Mouse (Mus musculus) liver, embryonic 14.5 days (tissue): ENCODE data around the gene Nt5c1a. TPM values are rescaled to one million over a fixed set of nuclear protein-coding genes. Genes with fewer than 3 reads are reported as not detected.
"Not testable (repeated sequence)": the region's sequence is repeated elsewhere in the genome, so short reads cannot be mapped to it uniquely, and the experiment has no call there.

Experiments used
- ATAC-seq: fragments of 200-750 bp; cut with Nextera tagmentation; 2 replicates; pipeline ENCODE4 v1.8.0; 2017; ENCODE audit warnings: moderate number of reproducible peaks, mild to moderate bottlenecking, moderate library complexity; ENCODE audit not compliant: insufficient read depth
- DNase-seq, 3 experiments: peaks; one replicate each; pipeline ENCODE4 v3.0.0-alpha.2; 2012 to 2013; ENCODE audit warnings: low read depth in 3 of 3, low spot score in 3 of 3
- H3K27ac ChIP-seq: fragments of 300-500 bp; sonication (generic); 2 replicates; pipeline ENCODE4 v1.5.1; 2014; ENCODE audit warnings: moderate library complexity, mild to moderate bottlenecking, control low read depth, inconsistent platforms
- H3K27me3 ChIP-seq: fragments of 300-500 bp; sonication (generic); 2 replicates; pipeline ENCODE4 v1.6.1; 2014; ENCODE audit warnings: mild to moderate bottlenecking, low read length, moderate library complexity; ENCODE audit not compliant: control insufficient read depth, insufficient read depth
- H3K36me3 ChIP-seq: fragments of 300-500 bp; sonication (generic); replicated peaks from 2 replicates; pipeline ENCODE4 v1.6.1; 2014; ENCODE audit warnings: low read depth; ENCODE audit not compliant: control insufficient read depth, insufficient read depth
- H3K4me1 ChIP-seq, 2 experiments: fragments of 200-500 bp in 1 of 2; fragments of 300-500 bp in 1 of 2; sonication (generic) in 1 of 2; replicated peaks; 2 replicates each; pipeline ENCODE4 v1.6.1; 2012 to 2014; ENCODE audit warnings: antibody characterized with exemption in 1 of 2, inconsistent platforms in 1 of 2, low read length in 1 of 2; ENCODE audit not compliant: control insufficient read depth in 2 of 2, insufficient read depth in 2 of 2
- H3K4me2 ChIP-seq: fragments of 300-500 bp; sonication (generic); 2 replicates; pipeline ENCODE4 v1.6.1; 2014; ENCODE audit warnings: low read depth, mild to moderate bottlenecking, control low read depth, moderate library complexity
- H3K4me3 ChIP-seq, 2 experiments: fragments of 200-500 bp in 1 of 2; fragments of 300-500 bp in 1 of 2; sonication (generic) in 1 of 2; 2 replicates each; pipeline ENCODE4 v1.5.1; 2012 to 2014; ENCODE audit warnings: low read depth in 2 of 2, low read length in 2 of 2, mild to moderate bottlenecking in 2 of 2, control low read depth in 1 of 2, inconsistent platforms in 1 of 2, moderate library complexity in 1 of 2; ENCODE audit not compliant: insufficient read depth in 1 of 2
- H3K9ac ChIP-seq: fragments of 300-500 bp; sonication (generic); replicated peaks from 2 replicates; pipeline ENCODE4 v1.6.1; 2014; ENCODE audit warnings: mild to moderate bottlenecking, control low read depth, moderate library complexity
- H3K9me3 ChIP-seq: fragments of 300-500 bp; sonication (generic); 2 replicates; pipeline ENCODE4 v1.6.1; 2016; ENCODE audit warnings: low read length, mixed read lengths; ENCODE audit not compliant: control insufficient read depth
- CTCF ChIP-seq: IDR thresholded peaks from 2 replicates; pipeline ENCODE4 v1.5.1; 2016; ENCODE audit warnings: antibody characterized with exemption, low read depth, control low read depth
- EP300 ChIP-seq: IDR thresholded peaks from 2 replicates; pipeline ENCODE4 v1.6.1; 2016; ENCODE audit warnings: antibody characterized with exemption, low read depth
- WGBS: fragments of 180-500 bp; shearing (Covaris S2); extraction: QIAGEN DNeasy Blood & Tissue Kit; methylation state at CpG from one replicate; pipeline ENCODE4 v1.1.7; 2014; ENCODE audit not compliant: insufficient replicate concordance; 5-methylcytosine and 5-hydroxymethylcytosine counted together
- polyA plus RNA-seq, 2 experiments: library from polyadenylated mRNA; depleted of rRNA in 1 of 2; stranded (reverse) in 1 of 2; unstranded in 1 of 2; fragments of >200 nt; fragmentation: Nextera tagmentation in 1 of 2; extraction: Ambion mirVana in 1 of 2; gene quantifications; 2 replicates each; pipeline versions ENCODE4 v1.2.1 to v1.2.3; 2012 to 2014

Gene Nt5c1a
- polyA plus RNA-seq, 2 experiments, result not detected

DNA sequence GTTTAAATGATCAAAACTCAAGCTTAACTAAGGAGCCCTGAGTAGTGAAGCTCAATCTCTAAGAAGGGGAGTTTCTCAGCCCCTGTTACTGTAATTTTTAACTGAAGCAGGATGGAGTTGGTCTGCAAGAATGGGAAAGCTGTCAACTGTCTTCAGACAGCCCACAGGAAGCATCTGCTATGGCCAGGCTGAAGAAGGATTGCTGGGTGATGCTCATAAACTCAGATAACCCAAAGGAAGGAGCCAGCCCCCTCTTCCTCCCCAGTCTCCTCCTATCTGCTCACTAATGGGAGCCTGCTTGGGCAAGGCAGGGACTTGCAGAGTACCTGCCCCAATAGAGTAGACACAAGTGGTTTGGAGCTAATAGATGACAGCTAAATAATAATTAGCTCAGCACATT is 45.5 kb upstream of the Nt5c1a start:
- no peaks in the 10 kb centered on the region for H3K36me3 ChIP-seq
- H3K27ac ChIP-seq, result no peak overlapping the region
- H3K4me1 ChIP-seq, result no peaks in the 10 kb centered on the region
- H3K9me3 ChIP-seq, result no peaks in the 10 kb centered on the region
- H3K9ac ChIP-seq, result no peak overlapping the region
- ATAC-seq, result no peak
- H3K27me3 ChIP-seq, result no peaks in the 10 kb centered on the region
- DNase-seq, result no peak
- TF ChIP-seq CTCF (no peak), EP300 (no peak)
- H3K4me3 ChIP-seq, result no peak overlapping the region
- no peak overlapping the region for H3K4me2 ChIP-seq

DNA sequence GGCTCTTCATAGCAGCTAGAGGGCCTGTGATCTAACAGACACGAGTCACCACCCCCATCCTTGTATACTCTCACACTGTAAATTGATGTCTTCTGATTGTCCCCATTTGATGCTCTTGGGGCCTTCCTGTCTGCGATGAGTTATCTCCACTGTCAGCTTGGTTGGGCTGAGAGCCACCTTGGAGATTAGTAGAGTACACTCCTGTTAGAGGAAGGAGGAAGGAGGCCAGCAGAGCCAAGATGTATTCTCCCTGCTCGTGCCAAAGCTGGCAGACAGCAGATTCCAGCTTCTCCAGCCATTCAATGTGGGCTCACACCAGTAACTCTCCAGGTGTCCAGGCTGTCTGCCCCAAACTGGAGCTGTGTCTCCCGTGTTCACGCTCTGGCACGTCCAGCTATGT is 40.7 kb upstream of the Nt5c1a start:
- H3K27ac ChIP-seq, result no peak overlapping the region
- no peaks in the 10 kb centered on the region for H3K36me3 ChIP-seq
- DNase-seq, result no peak
- peaks cover 0 to 5% of the 10 kb centered on the region in 2 experiments; a peak in 2 of 4 replicates for H3K4me1 ChIP-seq
- H3K9me3 ChIP-seq, result no peaks in the 10 kb centered on the region
- H3K4me3 ChIP-seq, result no peak overlapping the region
- no peak overlapping the region for H3K4me2 ChIP-seq
- 45% methylated on average over 6 of the region's 6 CpGs for WGBS
- H3K27me3 ChIP-seq, result no peaks in the 10 kb centered on the region
- TF ChIP-seq EP300, result no peak
- no peak for TF ChIP-seq CTCF
- ATAC-seq, result no peak
- no peak overlapping the region for H3K9ac ChIP-seq

DNA sequence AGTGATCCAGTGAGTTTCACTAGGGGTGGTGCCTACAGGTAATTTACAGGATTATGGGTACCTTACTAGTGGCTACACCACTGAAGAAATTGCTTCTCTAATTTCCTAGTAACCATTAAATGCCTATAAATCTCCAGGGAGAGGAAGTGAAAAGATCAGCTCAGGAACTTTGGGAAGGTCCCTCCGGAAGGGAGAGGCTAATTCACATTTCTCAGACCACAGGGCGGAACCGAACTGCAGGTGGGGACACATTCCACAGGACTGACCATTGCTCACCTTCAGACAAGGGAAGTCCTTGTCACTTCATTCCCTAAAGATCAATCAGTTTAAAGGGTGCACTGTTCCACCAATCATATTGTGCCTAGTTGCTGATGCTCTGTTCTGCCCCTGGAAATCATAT is 40.1 kb upstream of the Nt5c1a start:
- not testable (repeated sequence) for H3K4me2 ChIP-seq, H3K4me3 ChIP-seq, H3K27me3 ChIP-seq, H3K9ac ChIP-seq, H3K36me3 ChIP-seq, DNase-seq, H3K27ac ChIP-seq, H3K4me1 ChIP-seq, ATAC-seq, H3K9me3 ChIP-seq
- 53% methylated on average over 3 of the region's 3 CpGs for WGBS

DNA sequence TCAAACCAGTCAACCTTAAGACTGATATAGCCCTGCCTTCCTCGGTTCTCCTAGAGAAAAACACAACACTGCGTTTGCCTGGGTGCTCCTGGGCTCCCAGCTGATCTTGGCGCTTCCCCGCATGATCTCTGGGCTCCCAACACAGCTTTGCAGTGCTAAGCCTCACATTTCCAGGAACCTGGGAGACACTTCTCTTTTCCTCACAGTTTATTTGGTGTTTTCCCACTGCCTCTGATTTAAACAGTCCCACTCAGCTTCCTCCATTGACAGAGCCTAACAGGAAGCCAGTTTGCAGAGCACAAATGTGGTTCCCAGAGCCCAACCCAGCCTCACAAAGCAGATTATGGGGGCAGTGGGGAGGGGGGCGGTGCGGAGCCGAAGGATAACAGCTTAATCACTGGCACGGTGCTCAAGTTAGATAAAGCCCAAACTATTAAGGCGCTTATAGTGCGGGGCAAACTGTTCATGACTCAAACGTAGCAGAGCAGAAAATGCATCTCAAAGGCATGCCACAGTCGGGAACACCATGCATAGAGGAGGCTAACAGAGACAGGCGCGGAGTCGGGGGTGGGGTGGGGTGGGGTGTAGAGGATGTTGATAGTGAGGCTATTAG is 38.9 kb upstream of the Nt5c1a start:
- Histone ChIP-seq H3K36me3 (no peaks in the 10 kb centered on the region), H3K4me3 (no peak overlapping the region), H3K9me3 (no peaks in the 10 kb centered on the region), H3K9ac (no peak overlapping the region), H3K27me3 (no peaks in the 10 kb centered on the region), H3K27ac (no peak overlapping the region), H3K4me1 (peaks cover 0 to 5% of the 10 kb centered on the region in 2 experiments; a peak in 2 of 4 replicates), H3K4me2 (no peak overlapping the region)
- no peak for TF ChIP-seq EP300
- no peak for TF ChIP-seq CTCF
- DNase-seq, result no peak
- ATAC-seq, result no peak
- 5% methylated on average over 15 of the region's 15 CpGs for WGBS

DNA sequence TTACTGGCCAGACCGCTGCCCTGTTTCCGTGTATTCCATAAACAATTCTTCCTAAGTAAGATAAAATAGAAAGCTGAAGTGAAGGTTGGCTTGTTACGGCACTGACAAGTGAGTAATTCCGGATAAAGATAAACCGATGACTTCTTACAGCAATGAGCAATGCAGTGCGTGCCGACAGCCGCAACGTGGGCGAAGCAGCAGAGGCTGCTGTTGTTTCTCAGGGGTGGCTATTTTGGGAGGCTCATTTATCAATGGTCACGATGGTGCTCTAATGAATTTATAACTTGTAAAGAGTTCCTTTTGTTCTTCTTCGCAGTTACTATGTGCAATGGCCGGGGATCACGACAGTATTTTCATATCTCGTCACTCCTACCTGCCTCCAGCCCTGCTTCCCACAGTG is 37.1 kb upstream of the Nt5c1a start:
- no peak for TF ChIP-seq EP300
- TF ChIP-seq CTCF, result no peak
- no peak overlapping the region for H3K4me2 ChIP-seq
- no peaks in the 10 kb centered on the region for H3K9me3 ChIP-seq
- H3K27me3 ChIP-seq, result no peaks in the 10 kb centered on the region
- H3K4me3 ChIP-seq, result no peak overlapping the region
- WGBS, result 73% methylated on average over 15 of the region's 15 CpGs
- ATAC-seq (no peak), DNase-seq (no peak)
- no peak overlapping the region for H3K9ac ChIP-seq
- H3K4me1 ChIP-seq, result peaks cover 0 to 5% of the 10 kb centered on the region in 2 experiments; a peak in 2 of 4 replicates
- H3K27ac ChIP-seq, result no peak overlapping the region
- H3K36me3 ChIP-seq, result no peaks in the 10 kb centered on the region
